Mouse (Mus musculus) bone marrow, adult 2 months (tissue): ENCODE measurements at regions not wholly inside any gene's neighbourhood (a gene's known extent, or its start where the extent isn't known, plus 50 kb on each side); places are given as distances from the start of the nearest gene placed in this dataset.

Experiments used
- H3K27ac ChIP-seq: fragments of 200-500 bp; 2 replicates; pipeline ENCODE4 v1.5.1; 2012; ENCODE audit warnings: low read depth, mild to moderate bottlenecking, control low read depth, inconsistent platforms, low read length; ENCODE audit not compliant: control insufficient read depth, poor library complexity, insufficient read depth
- H3K4me1 ChIP-seq: fragments of 200-500 bp; 2 replicates; pipeline ENCODE4 v1.6.1; 2011; ENCODE audit warnings: low read length; ENCODE audit not compliant: control insufficient read depth, insufficient read depth
- H3K4me3 ChIP-seq: fragments of 200-500 bp; replicated peaks from 2 replicates; pipeline ENCODE3; 2011; ENCODE audit warnings: mild to moderate bottlenecking, low read depth, low read length, control low read depth; ENCODE audit not compliant: control insufficient read depth
- CTCF ChIP-seq: fragments of 200-500 bp; IDR thresholded peaks from 2 replicates; pipeline ENCODE4 v1.5.1; 2011; ENCODE audit warnings: low read length, control low read depth; ENCODE audit not compliant: control insufficient read depth, insufficient read depth
- POLR2A ChIP-seq: fragments of 200-500 bp; IDR thresholded peaks from 2 replicates; pipeline ENCODE4 v1.6.1; 2011; ENCODE audit warnings: low read depth, mild to moderate bottlenecking, control low read depth, low read length, borderline replicate concordance; ENCODE audit not compliant: control insufficient read depth
- WGBS: fragments of 180-500 bp; shearing (Covaris S2); methylation state at CpG from one replicate; pipeline ENCODE4 v1.1.7; 2018; 5-methylcytosine and 5-hydroxymethylcytosine counted together

GRCm38 (mm10) chr11:45190601-45191370, 573.7 kb downstream of the Ebf1 start:
- Histone ChIP-seq H3K27ac (no peak overlapping the region), H3K4me1 (no peaks in the 10 kb centered on the region), H3K4me3 (no peak overlapping the region)
- 76% methylated on average over 14 of the region's 14 CpGs for WGBS
- no peak for TF ChIP-seq CTCF
- TF ChIP-seq POLR2A: no peak

DNA sequence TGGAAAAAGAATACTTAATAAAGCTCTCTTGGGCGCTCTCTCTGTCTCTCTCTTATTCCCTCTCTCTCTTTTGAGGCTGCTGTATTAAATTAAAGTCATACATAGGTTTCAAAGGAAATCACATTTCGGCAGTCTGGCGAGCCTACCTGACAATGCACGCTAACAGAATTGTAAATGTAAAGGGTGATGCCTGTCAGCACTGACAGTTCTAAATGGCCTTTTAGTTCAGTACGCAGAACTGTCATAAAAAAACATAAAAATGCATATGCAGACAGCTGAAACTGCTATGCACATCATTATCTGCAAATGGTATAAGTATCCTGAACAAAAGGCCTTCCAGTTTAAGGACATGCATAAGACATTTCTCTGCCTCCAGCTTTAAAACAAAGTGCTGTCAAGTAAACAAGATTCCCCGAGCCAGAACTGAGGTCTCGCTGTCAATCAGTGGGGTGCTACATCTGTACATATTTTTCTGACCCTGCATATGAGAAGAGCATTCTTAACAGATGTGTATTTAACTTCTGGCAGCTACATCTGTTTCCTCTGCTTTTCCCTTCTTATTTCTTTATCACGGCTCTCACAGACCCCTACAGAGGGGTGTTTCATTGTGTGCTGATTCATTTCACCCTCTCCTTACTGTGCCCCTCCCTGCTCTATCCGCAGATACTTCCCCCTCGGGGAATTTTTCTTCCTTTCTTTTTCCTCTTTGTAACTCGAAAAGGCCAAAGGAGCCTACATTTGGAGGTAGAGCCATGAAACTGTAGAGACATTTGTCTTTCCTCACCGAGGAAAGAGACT, 574.5 kb downstream of the Ebf1 start:
- TF ChIP-seq POLR2A (no peak), CTCF (no peak)
- Histone ChIP-seq H3K27ac (no peak overlapping the region), H3K4me3 (no peak overlapping the region), H3K4me1 (no peaks in the 10 kb centered on the region)
- WGBS: 39% methylated on average over 12 of the region's 12 CpGs

- Histone ChIP-seq H3K4me3 (no peak overlapping the region), H3K27ac (no peak overlapping the region), H3K4me1 (no peaks in the 10 kb centered on the region)
- 81% methylated on average over 5 of the region's 5 CpGs for WGBS
- no peak for TF ChIP-seq POLR2A
- TF ChIP-seq CTCF: no peak
These were observed 576.2 kb downstream of the Ebf1 start for GRCm38 (mm10) chr11:45193319-45193718.

- TF ChIP-seq POLR2A (no peak), CTCF (no peak)
- H3K4me1 ChIP-seq: no peaks in the 10 kb centered on the region
- no peak overlapping the region for H3K27ac ChIP-seq
- no peak overlapping the region for H3K4me3 ChIP-seq
- 74% methylated on average over 4 of the region's 4 CpGs for WGBS
These were observed 582.4 kb downstream of the Ebf1 start for GRCm38 (mm10) chr11:45199520-45199919.

- Histone ChIP-seq H3K27ac (no peak overlapping the region), H3K4me3 (no peak overlapping the region), H3K4me1 (no peaks in the 10 kb centered on the region)
- WGBS: 80% methylated on average over 9 of the region's 9 CpGs
- no peak for TF ChIP-seq CTCF
- no peak for TF ChIP-seq POLR2A
These were observed 583.7 kb downstream of the Ebf1 start for GRCm38 (mm10) chr11:45200714-45201405.

GRCm38 (mm10) chr11:45203446-45203845, 586.3 kb downstream of the Ebf1 start:
- no peaks in the 10 kb centered on the region for H3K4me1 ChIP-seq
- WGBS: 78% methylated on average over 5 of the region's 5 CpGs
- TF ChIP-seq CTCF (no peak), POLR2A (no peak)

GRCm38 (mm10) chr11:45206611-45207525, 589.8 kb downstream of the Ebf1 start:
- no peak overlapping the region for H3K27ac ChIP-seq
- no peak overlapping the region for H3K4me3 ChIP-seq
- WGBS: 68% methylated on average over 8 of the region's 8 CpGs
- H3K4me1 ChIP-seq: no peaks in the 10 kb centered on the region
- TF ChIP-seq POLR2A (no peak), CTCF (no peak)

More at GRCm38 (mm10) chr11:45203446-45203845, 586.3 kb downstream of the Ebf1 start:
- Histone ChIP-seq H3K27ac (no peak overlapping the region), H3K4me3 (no peak overlapping the region)

GRCm38 (mm10) chr11:45214096-45214495, 597.0 kb downstream of the Ebf1 start:
- Histone ChIP-seq H3K4me3 (no peak overlapping the region), H3K27ac (no peak overlapping the region), H3K4me1 (no peaks in the 10 kb centered on the region)
- no peak for TF ChIP-seq POLR2A
- 13% methylated on average over 1 of the region's 1 CpGs for WGBS
